Mouse (Mus musculus) layer of hippocampus, adult 8-10 months (tissue): ENCODE data around the gene Acy3. TPM values are rescaled to one million over a fixed set of nuclear protein-coding genes. Genes with fewer than 3 reads are reported as not detected.

Experiments used
- total RNA-seq, 4 experiments: library from RNA; stranded (reverse); gene quantifications; 2 replicates each; pipeline ENCODE4 v1.2.4; 2022

Acy3 gene
- total RNA-seq, 4 experiments from 2014 or later: 1.5 to 2.7 (median 1.7) TPM

Other genes with a start within 250 kb of the Acy3 start
- 10 to 100 TPM; 51.5 to 62.6 (median 60.4) TPM for gene Kmt5b, start 219.1 kb upstream of the Acy3 start, total RNA-seq
- gene Chka, start 134.8 kb upstream of the Acy3 start, total RNA-seq: 100 to 1,000 TPM in 2 of 4 experiments, 10 to 100 TPM in 2; 77.7 to 128 (median 104) TPM
- gene Tcirg1, start 79.4 kb upstream of the Acy3 start, total RNA-seq: 10 to 100 TPM; 19.4 to 39.9 (median 30.6) TPM
- 100 to 1,000 TPM; 114 to 145 (median 126) TPM for gene Ndufs8, start 73.8 kb upstream of the Acy3 start, total RNA-seq
- gene Aldh3b1, start 56.8 kb upstream of the Acy3 start, total RNA-seq: 1 to 10 TPM; 3.5 to 7.6 (median 5.5) TPM
- 10 to 100 TPM; 12.1 to 49.4 (median 31.1) TPM for gene Unc93b1, start 51.4 kb upstream of the Acy3 start, total RNA-seq
- not detected for gene Aldh3b3, start 27.9 kb upstream of the Acy3 start, total RNA-seq
- gene Aldh3b2, start 14.2 kb upstream of the Acy3 start, total RNA-seq: 1 to 10 TPM in 2 of 4 experiments, under 1 TPM in 2; 0.47 to 1.3 (median 0.90) TPM
- not detected for gene Tbx10, start 6.2 kb downstream of the Acy3 start, total RNA-seq
- gene Nudt8, start 14.0 kb downstream of the Acy3 start, total RNA-seq: 1 to 10 TPM; 7.7 to 9.4 (median 8.7) TPM
- gene Gm49405, start 14.1 kb downstream of the Acy3 start, total RNA-seq: 1 to 10 TPM in 3 of 4 experiments, under 1 TPM in 1; 0.86 to 2.4 (median 1.7) TPM
- 1 to 10 TPM; 1.6 to 3.5 (median 3.0) TPM for gene Doc2g, start 16.7 kb downstream of the Acy3 start, total RNA-seq
- gene Ndufv1, start 26.2 kb downstream of the Acy3 start, total RNA-seq: 100 to 1,000 TPM; 246 to 277 (median 263) TPM
- 100 to 1,000 TPM; 395 to 468 (median 434) TPM for gene Gstp1, start 51.4 kb downstream of the Acy3 start, total RNA-seq
- 10 to 100 TPM; 44.8 to 75.0 (median 48.9) TPM for gene Gstp2, start 59.5 kb downstream of the Acy3 start, total RNA-seq
- not detected for gene Gstp3, start 73.0 kb downstream of the Acy3 start, total RNA-seq
- not detected for gene Cabp2, start 95.0 kb downstream of the Acy3 start, total RNA-seq
- gene Cdk2ap2, start 110.6 kb downstream of the Acy3 start, total RNA-seq: 10 to 100 TPM; 27.6 to 38.9 (median 31.5) TPM
- gene Pitpnm1, start 113.4 kb downstream of the Acy3 start, total RNA-seq: 100 to 1,000 TPM; 180 to 200 (median 193) TPM
- gene Aip, start 139.3 kb downstream of the Acy3 start, total RNA-seq: 100 to 1,000 TPM; 117 to 127 (median 123) TPM
- gene Gpr152, start 153.2 kb downstream of the Acy3 start, total RNA-seq: under 1 TPM in 1 of 4 experiments, not detected in 3; 0.07 TPM
- gene Cabp4, start 157.5 kb downstream of the Acy3 start, total RNA-seq: under 1 TPM in 1 of 4 experiments, not detected in 3; 0.68 TPM
- gene Coro1b, start 162.0 kb downstream of the Acy3 start, total RNA-seq: 10 to 100 TPM; 83.8 to 99.0 (median 98.2) TPM
- gene Ptprcap, start 167.0 kb downstream of the Acy3 start, total RNA-seq: 1 to 10 TPM; 1.3 to 4.4 (median 1.6) TPM
- gene Rps6kb2, start 176.8 kb downstream of the Acy3 start, total RNA-seq: 10 to 100 TPM; 30.1 to 44.3 (median 41.1) TPM
- 10 to 100 TPM in 1 of 4 experiments, 1 to 10 TPM in 3; 6.3 to 10.1 (median 8.9) TPM for gene Carns1, start 188.9 kb downstream of the Acy3 start, total RNA-seq
- 1 to 10 TPM in 3 of 4 experiments, under 1 TPM in 1; 0.66 to 2.0 (median 1.4) TPM for gene Tbc1d10c, start 204.7 kb downstream of the Acy3 start, total RNA-seq
- gene Ppp1ca, start 205.5 kb downstream of the Acy3 start, total RNA-seq: 100 to 1,000 TPM; 255 to 271 (median 266) TPM
- 10 to 100 TPM in 2 of 4 experiments, 1 to 10 TPM in 2; 8.7 to 11.6 (median 9.7) TPM for gene Rad9a, start 215.1 kb downstream of the Acy3 start, total RNA-seq
- 1 to 10 TPM in 3 of 4 experiments, under 1 TPM in 1; 0.70 to 3.3 (median 1.9) TPM for gene Clcf1, start 227.7 kb downstream of the Acy3 start, total RNA-seq
- gene AC109138.7, start 227.8 kb downstream of the Acy3 start, total RNA-seq: not detected
- gene Pold4, start 245.3 kb downstream of the Acy3 start, total RNA-seq: 10 to 100 TPM; 13.3 to 25.1 (median 18.5) TPM